8 mouse cellular contexts compared by ENCODE assay signal in genomic region chr4:63668255-63668654, GRCm38 (mm10). TPM values are rescaled to one million over a fixed set of nuclear protein-coding genes. Genes with fewer than 3 reads are reported as not detected.
A peak's percentile ranks its signal among the peaks of the same experiment; 100 is the strongest.
DNase-seq lines count a peak whose midpoint lies in the region.

No protein-coding gene starts in this region.

- peak; percentile 16 to 20 for DNase-seq in adrenal gland, adult 18-20 months (ENCODE audit: low spot score in 2 of 2)
- no peak for DNase-seq in adrenal gland, postnatal 4 days (ENCODE audit: low spot score in 2 of 2)
- peak; percentile 78 for DNase-seq in 3134 (ENCODE audit: extremely low read depth, insufficient read length, low spot score)
- peak; percentile 3 for DNase-seq in c-Kit-positive CD71-positive TER-119-positive erythroid progenitor cells, embryonic 14.5 days (ENCODE audit: low spot score)
- DNase-seq in left cerebral cortex, postnatal 25 days (ENCODE audit: low spot score in 2 of 2): peak; percentile 35 to 95
- DNase-seq in telencephalon, adult 2 months (ENCODE audit: low read depth, low spot score): peak; percentile 80
- DNase-seq in MN1 (ENCODE audit: low spot score): no peak
- DNase-seq in embryo, embryonic 11 days: no peak

- intact Hi-C loops in left cerebral cortex, postnatal 25 days (cut with DNase I): no loop called here

RNA-seq across cellular contexts. Expression of gene Gm11214, which starts 5.1 kb away (rescaled TPM):
- total RNA-seq in adrenal gland, adult 18-20 months (2021): not detected
- not detected for total RNA-seq in adrenal gland, postnatal 4 days (2021)
- total RNA-seq in left cerebral cortex, postnatal 25 days (2021): not detected

RNA-seq across cellular contexts. Expression of gene Tex48, which starts 46.0 kb away (rescaled TPM):
- total RNA-seq in adrenal gland, adult 18-20 months (2021): not detected
- total RNA-seq in adrenal gland, postnatal 4 days (2021): not detected
- total RNA-seq in left cerebral cortex, postnatal 25 days (2021): not detected

Comparison
In these comparisons a context has a peak if more than half of its experiments do, and no peak if none do; other contexts are left out.
1. DNase-seq: peak in adrenal gland, adult 18-20 months (2 of 2), 3134 (single experiment), c-Kit-positive CD71-positive TER-119-positive erythroid progenitor cells, embryonic 14.5 days (single experiment), left cerebral cortex, postnatal 25 days (2 of 2) and telencephalon, adult 2 months (single experiment); none in adrenal gland, postnatal 4 days (0 of 2), MN1 (single experiment) and embryo, embryonic 11 days (single experiment).